Mouse (Mus musculus): Measurements from ENCODE around the gene Sesn3.

- TF ChIP-seq POLR2A (IDR thresholded peaks at IDR 0.05; ENCODE audit: borderline replicate concordance, extremely low read depth, insufficient read depth, insufficient read length, poor library complexity, severe bottlenecking) (no peak), CTCF (IDR thresholded peaks at IDR 0.05; ENCODE audit: borderline replicate concordance, extremely low read depth, insufficient read depth, insufficient read length) (no peak)
These were observed 39.6 kb downstream of the Sesn3 start for GRCm38 (mm10) chr9:14314477-14314876.

All from brain, embryonic 14.5 days (tissue).